Mouse (Mus musculus) testis, adult 2 months (tissue): Measurements from ENCODE around the gene Isyna1. TPM values are rescaled to one million over a fixed set of nuclear protein-coding genes. Genes with fewer than 3 reads are reported as not detected.

ENCODE experiments used
- H3K27ac ChIP-seq: fragments of 200-500 bp; 2 replicates; pipeline ENCODE4 v1.5.1; 2012; ENCODE audit warnings: low read depth, low read length; ENCODE audit not compliant: control insufficient read depth, insufficient read depth
- H3K27me3 ChIP-seq: fragments of 200-500 bp; 2 replicates; pipeline ENCODE4 v1.6.1; 2012; ENCODE audit warnings: mild to moderate bottlenecking, low read length, moderate library complexity; ENCODE audit not compliant: control insufficient read depth, insufficient read depth
- H3K36me3 ChIP-seq: fragments of 200-500 bp; 2 replicates; pipeline ENCODE4 v1.6.1; 2012; ENCODE audit warnings: mild to moderate bottlenecking, low read length; ENCODE audit not compliant: control insufficient read depth, insufficient read depth
- H3K4me1 ChIP-seq: fragments of 200-500 bp; 2 replicates; pipeline ENCODE4 v1.6.1; 2012; ENCODE audit warnings: low read length; ENCODE audit not compliant: control insufficient read depth, insufficient read depth
- H3K4me3 ChIP-seq: fragments of 200-500 bp; 2 replicates; pipeline ENCODE4 v1.5.1; 2012; ENCODE audit warnings: low read depth, mild to moderate bottlenecking, low read length, moderate library complexity, mixed read lengths; ENCODE audit not compliant: control insufficient read depth
- CTCF ChIP-seq: fragments of 200-500 bp; IDR thresholded peaks from 2 replicates; pipeline ENCODE4 v1.5.1; 2012; ENCODE audit warnings: low read depth, mild to moderate bottlenecking, inconsistent platforms, low read length, moderate library complexity; ENCODE audit not compliant: control insufficient read depth, insufficient read depth, insufficient replicate concordance
- POLR2A ChIP-seq: fragments of 200-500 bp; IDR thresholded peaks from 2 replicates; pipeline ENCODE4 v1.6.1; 2012; ENCODE audit warnings: low read depth, mild to moderate bottlenecking, inconsistent platforms, low read length, moderate library complexity; ENCODE audit not compliant: control insufficient read depth
- polyA plus RNA-seq: library from polyadenylated mRNA; depleted of rRNA; stranded (reverse); fragments of >200 nt; gene quantifications from 2 replicates; pipeline ENCODE4 v1.2.3, GENCODE M21; 2012

Gene Isyna1
- polyA plus RNA-seq, 1 experiment, result 561 TPM

- peaks cover 37% of the 10 kb centered on the region for H3K4me1 ChIP-seq
- peak; percentile 96 for TF ChIP-seq CTCF
- TF ChIP-seq POLR2A, result peak; percentile 52; the same call in 1 of the 2 replicates
- peak overlapping the region; percentile 86 for H3K27ac ChIP-seq
- H3K36me3 ChIP-seq, result no peaks in the 10 kb centered on the region
- H3K4me3 ChIP-seq, result peak overlapping the region; percentile 55
- no peaks in the 10 kb centered on the region for H3K27me3 ChIP-seq
These were observed 16.9 kb downstream of the Isyna1 start for GRCm38 (mm10) chr8:70610796-70611771.

GRCm38 (mm10) chr8:70611849-70612248 is 17.7 kb downstream of the Isyna1 start:
- Histone ChIP-seq H3K27me3 (no peaks in the 10 kb centered on the region), H3K4me3 (no peak overlapping the region), H3K36me3 (no peaks in the 10 kb centered on the region), H3K27ac (no peak overlapping the region), H3K4me1 (peaks cover 37% of the 10 kb centered on the region)
- TF ChIP-seq POLR2A, result no peak
- TF ChIP-seq CTCF, result peak; percentile 91; the same call in 1 of the 2 replicates

GRCm38 (mm10) chr8:70613763-70614162 is 19.6 kb downstream of the Isyna1 start:
- Histone ChIP-seq H3K36me3 (no peaks in the 10 kb centered on the region), H3K4me1 (peaks cover 35% of the 10 kb centered on the region), H3K4me3 (no peak overlapping the region), H3K27me3 (no peaks in the 10 kb centered on the region), H3K27ac (no peak overlapping the region)
- TF ChIP-seq POLR2A, result no peak
- no peak for TF ChIP-seq CTCF

GRCm38 (mm10) chr8:70614469-70614868 is 20.3 kb downstream of the Isyna1 start:
- Histone ChIP-seq H3K36me3 (no peaks in the 10 kb centered on the region), H3K4me1 (peaks cover 35% of the 10 kb centered on the region), H3K27ac (no peak overlapping the region), H3K4me3 (no peak overlapping the region), H3K27me3 (no peaks in the 10 kb centered on the region)
- TF ChIP-seq POLR2A (no peak), CTCF (no peak)

- Histone ChIP-seq H3K27ac (no peak overlapping the region), H3K36me3 (no peaks in the 10 kb centered on the region), H3K27me3 (no peaks in the 10 kb centered on the region), H3K4me1 (peaks cover 30% of the 10 kb centered on the region), H3K4me3 (no peak overlapping the region)
- TF ChIP-seq POLR2A (no peak), CTCF (no peak)
These were observed 21.1 kb downstream of the Isyna1 start for GRCm38 (mm10) chr8:70615281-70615680.

- H3K4me3 ChIP-seq, result no peak within 1 kb of the TSS
- no peak within 1 kb of the TSS for H3K27ac ChIP-seq
- no peaks in the 10 kb centered on the region for H3K36me3 ChIP-seq
- H3K4me1 ChIP-seq, result peaks cover 29% of the 10 kb centered on the region
- no peaks in the 10 kb centered on the region for H3K27me3 ChIP-seq
- TF ChIP-seq POLR2A (no peak), CTCF (no peak)
These were observed 21.7 kb downstream of the Isyna1 start, which contains the start of gene Lrrc25 for GRCm38 (mm10) chr8:70615894-70616293. TSS of gene Lrrc25 (plus strand) at chr8:70616155.

- TF ChIP-seq CTCF (no peak), POLR2A (no peak)
- H3K27me3 ChIP-seq, result no peaks in the 10 kb centered on the region
- peaks cover 28% of the 10 kb centered on the region for H3K4me1 ChIP-seq
- no peaks in the 10 kb centered on the region for H3K36me3 ChIP-seq
- H3K4me3 ChIP-seq, result no peak overlapping the region
- H3K27ac ChIP-seq, result no peak overlapping the region
These were observed 22.5 kb downstream of the Isyna1 start for GRCm38 (mm10) chr8:70616645-70617044.
